ENCODE assay signal across 23 mouse cellular contexts in genomic region chr4:99336763-99337162, GRCm38 (mm10). TPM values are rescaled to one million over a fixed set of nuclear protein-coding genes. Genes with fewer than 3 reads are reported as not detected.
DNase-seq lines count a peak whose midpoint lies in the region; ATAC-seq and TF ChIP-seq lines count a peak whose summit lies in the region.
"Had no signal": no experiment of that assay in that cellular context is flagged by ENCODE, and none has a peak within 500 bp of the region (broad histone marks: within the 10 kb centered on the region; RNA-seq: fewer than 3 reads in every experiment).

No protein-coding gene starts in this region.

- no peak for TF ChIP-seq CTCF in heart, adult 2 months (IDR thresholded peaks at IDR 0.05)

- H3K4me3 ChIP-seq in heart, adult 2 months: no peak overlapping the region
- no peak overlapping the region for H3K4me3 ChIP-seq in heart, embryonic 10.5 days
- no peak overlapping the region for H3K4me3 ChIP-seq in heart, embryonic 11.5 days (ENCODE audit: low read depth, low read length)
- no peak overlapping the region for H3K4me3 ChIP-seq in midbrain, embryonic 11.5 days (ENCODE audit: low read depth, low read length)
- H3K4me3 ChIP-seq in midbrain, embryonic 14.5 days (replicated peaks; ENCODE audit: low read depth, low read length): no peak overlapping the region

- H3K36me3 ChIP-seq in heart, adult 2 months (ENCODE audit: control insufficient read depth, insufficient read depth, low read length): no peaks in the 10 kb centered on the region
- no peaks in the 10 kb centered on the region for H3K36me3 ChIP-seq in heart, embryonic 10.5 days
- H3K36me3 ChIP-seq in heart, embryonic 11.5 days (ENCODE audit: control insufficient read depth, insufficient read depth, low read length): no peaks in the 10 kb centered on the region
- no peaks in the 10 kb centered on the region for H3K36me3 ChIP-seq in midbrain, embryonic 11.5 days (ENCODE audit: control insufficient read depth, insufficient read depth, low read length)
- no peaks in the 10 kb centered on the region for H3K36me3 ChIP-seq in midbrain, embryonic 14.5 days (ENCODE audit: control insufficient read depth, insufficient read depth, low read length)
- H3K36me3 ChIP-seq: G1E had no signal

- no peak overlapping the region for H3K27ac ChIP-seq in heart, adult 2 months
- H3K27ac ChIP-seq in heart, embryonic 10.5 days: no peak overlapping the region
- no peak overlapping the region for H3K27ac ChIP-seq in heart, embryonic 11.5 days (ENCODE audit: low read depth, low read length)
- H3K27ac ChIP-seq in midbrain, embryonic 11.5 days (ENCODE audit: low read depth, low read length): no peak overlapping the region
- H3K27ac ChIP-seq in midbrain, embryonic 14.5 days (replicated peaks; ENCODE audit: low read depth, low read length): no peak overlapping the region

- peak; percentile 68 for DNase-seq in heart, adult 11 months
- no peak for DNase-seq in heart, adult 2 months
- DNase-seq in heart, embryonic 10.5 days (ENCODE audit: low spot score): peak; percentile 30
- DNase-seq in midbrain, embryonic 11.5 days (ENCODE audit: low spot score, missing footprints): peak; percentile 65
- no peak for DNase-seq in midbrain, embryonic 14.5 days
- DNase-seq: adrenal gland, adult 2 months; adrenal gland, adult 8-10 months; adrenal gland, postnatal 10 days; adrenal gland, postnatal 14 days; adrenal gland, postnatal 25 days; adrenal gland, postnatal 36 days; cerebellum, adult 11 months; cerebellum, adult 11-12 months; cerebellum, adult 18-20 months had no signal

- H3K9me3 ChIP-seq in heart, embryonic 10.5 days: no peaks in the 10 kb centered on the region
- no peaks in the 10 kb centered on the region for H3K9me3 ChIP-seq in heart, embryonic 11.5 days (replicated peaks; ENCODE audit: control insufficient read depth, low read length)
- no peaks in the 10 kb centered on the region for H3K9me3 ChIP-seq in midbrain, embryonic 11.5 days (ENCODE audit: control insufficient read depth, low read length)
- no peaks in the 10 kb centered on the region for H3K9me3 ChIP-seq in midbrain, embryonic 14.5 days (ENCODE audit: control insufficient read depth, low read length)

- 89% methylated on average over 3 of the region's 3 CpGs for WGBS in heart, adult 2 months
- WGBS in heart, embryonic 10.5 days: 85% methylated on average over 3 of the region's 3 CpGs
- 85% methylated on average over 3 of the region's 3 CpGs for WGBS in heart, embryonic 11.5 days (ENCODE audit: insufficient replicate concordance)
- WGBS in midbrain, embryonic 11.5 days: 91% methylated on average over 3 of the region's 3 CpGs
- 92% methylated on average over 3 of the region's 3 CpGs for WGBS in midbrain, embryonic 14.5 days

- H3K4me2 ChIP-seq in heart, embryonic 11.5 days: no peak overlapping the region
- H3K4me2 ChIP-seq in midbrain, embryonic 11.5 days: no peak overlapping the region
- H3K4me2 ChIP-seq in midbrain, embryonic 14.5 days (ENCODE audit: low read length): no peak overlapping the region

- H3K79me2 ChIP-seq in heart, adult 2 months (replicated peaks; ENCODE audit: control insufficient read depth, insufficient read depth, low read length): no peaks in the 10 kb centered on the region

- no peaks in the 10 kb centered on the region for H3K27me3 ChIP-seq in heart, adult 2 months (ENCODE audit: control insufficient read depth, insufficient read depth, low read length)
- no peaks in the 10 kb centered on the region for H3K27me3 ChIP-seq in heart, embryonic 10.5 days (ENCODE audit: insufficient read depth, poor library complexity, severe bottlenecking)
- no peaks in the 10 kb centered on the region for H3K27me3 ChIP-seq in heart, embryonic 11.5 days (ENCODE audit: control insufficient read depth, insufficient read depth, low read length)
- H3K27me3 ChIP-seq in midbrain, embryonic 11.5 days (ENCODE audit: control insufficient read depth, insufficient read depth, low read length): no peaks in the 10 kb centered on the region
- H3K27me3 ChIP-seq in midbrain, embryonic 14.5 days (ENCODE audit: control insufficient read depth, insufficient read depth, low read length): no peaks in the 10 kb centered on the region
- H3K27me3 ChIP-seq: CH12.LX, Patski had no signal

- TF ChIP-seq EP300 in heart, adult 2 months (IDR thresholded peaks at IDR 0.05; ENCODE audit: insufficient read depth, low read depth, low read length): no peak

- ATAC-seq in heart, embryonic 11.5 days (replicated peaks; ENCODE audit: insufficient number of reproducible peaks, low FRiP score, low TSS enrichment): no peak
- ATAC-seq in midbrain, embryonic 11.5 days (ENCODE audit: low FRiP score): no peak
- ATAC-seq in midbrain, embryonic 14.5 days (ENCODE audit: low FRiP score, low TSS enrichment): no peak
- ATAC-seq: activated CD4-positive, CD25-positive, alpha-beta regulatory T cell, adult 4 months; CD4-positive, CD25-positive, alpha-beta regulatory T cell, adult 4 months had no signal

- intact Hi-C loops in heart, adult 2 months (cut with DNase I): no loop called here

- TF ChIP-seq POLR2A in heart, adult 2 months (IDR thresholded peaks at IDR 0.05; ENCODE audit: insufficient read depth, low read depth, low read length): no peak

- no peaks in the 10 kb centered on the region for H3K4me1 ChIP-seq in heart, adult 2 months (ENCODE audit: control insufficient read depth, insufficient read depth, low read length)
- H3K4me1 ChIP-seq in heart, embryonic 10.5 days: peaks cover 7% of the 10 kb centered on the region
- no peaks in the 10 kb centered on the region for H3K4me1 ChIP-seq in heart, embryonic 11.5 days (ENCODE audit: control insufficient read depth, insufficient read depth, low read length)
- peaks cover 8% of the 10 kb centered on the region for H3K4me1 ChIP-seq in midbrain, embryonic 11.5 days (ENCODE audit: control insufficient read depth, insufficient read depth, low read length)
- H3K4me1 ChIP-seq in midbrain, embryonic 14.5 days (ENCODE audit: control insufficient read depth, insufficient read depth, low read length): peaks cover 12% of the 10 kb centered on the region

- H3K9ac ChIP-seq in heart, adult 2 months (ENCODE audit: low read depth, low read length): no peak overlapping the region
- H3K9ac ChIP-seq in heart, embryonic 11.5 days (ENCODE audit: low read depth, low read length): no peak overlapping the region
- no peak overlapping the region for H3K9ac ChIP-seq in midbrain, embryonic 11.5 days (ENCODE audit: low read length)
- no peak overlapping the region for H3K9ac ChIP-seq in midbrain, embryonic 14.5 days (replicated peaks; ENCODE audit: low read length)

RNA-seq across cellular contexts. Expression of gene Gm12689, which starts 41.1 kb away (rescaled TPM):
- under 1 TPM in 1 of 2 experiments, not detected in 1; 0.16 TPM for total RNA-seq in heart, adult 2 months (2021)
- 0.21 and 0.23 TPM in 2 replicates for polyA plus RNA-seq in heart, adult 2 months (2012; rRNA removed)
- polyA plus RNA-seq in heart, embryonic 10.5 days (2016; fragmentation: Nextera tagmentation; extraction: Ambion mirVana): 0.09 and 0.34 TPM in 2 replicates
- 0.16 TPM in 1 of 2 replicates, not detected in the other for polyA plus RNA-seq in heart, embryonic 11.5 days (2014; fragmentation: Nextera tagmentation; extraction: Ambion mirVana)
- 0.33 TPM in 1 of 2 replicates, not detected in the other for polyA plus RNA-seq in midbrain, embryonic 11.5 days (2014; fragmentation: Nextera tagmentation; extraction: Ambion mirVana)
- 0.36 TPM in 1 of 2 replicates, not detected in the other for polyA plus RNA-seq in midbrain, embryonic 14.5 days (2014; fragmentation: Nextera tagmentation; extraction: Ambion mirVana)
- total RNA-seq: adrenal gland, adult 18-20 months; adrenal gland, postnatal 14 days; CH12.LX; ES-E14; G1E; MEL had no signal
- polyA plus RNA-seq: activated CD4-positive, CD25-positive, alpha-beta regulatory T cell, adult 4 months; G1E; Patski had no signal

Comparison
In these comparisons a context has a peak if more than half of its experiments do, and no peak if none do; other contexts are left out.
1. DNase-seq: peak in heart, adult 11 months (single experiment), heart, embryonic 10.5 days (single experiment) and midbrain, embryonic 11.5 days (single experiment); none in heart, adult 2 months (0 of 2) and midbrain, embryonic 14.5 days (single experiment).